Mouse (Mus musculus): ENCODE results near the gene Naif1. TPM values are rescaled to one million over a fixed set of nuclear protein-coding genes. Genes with fewer than 3 reads are reported as not detected.
A peak's percentile ranks its signal among the peaks of the same experiment; 100 is the strongest.

Gene Naif1
- polyA plus RNA-seq, 1 experiment from 2014 or later, result 2.0 TPM

DNA sequence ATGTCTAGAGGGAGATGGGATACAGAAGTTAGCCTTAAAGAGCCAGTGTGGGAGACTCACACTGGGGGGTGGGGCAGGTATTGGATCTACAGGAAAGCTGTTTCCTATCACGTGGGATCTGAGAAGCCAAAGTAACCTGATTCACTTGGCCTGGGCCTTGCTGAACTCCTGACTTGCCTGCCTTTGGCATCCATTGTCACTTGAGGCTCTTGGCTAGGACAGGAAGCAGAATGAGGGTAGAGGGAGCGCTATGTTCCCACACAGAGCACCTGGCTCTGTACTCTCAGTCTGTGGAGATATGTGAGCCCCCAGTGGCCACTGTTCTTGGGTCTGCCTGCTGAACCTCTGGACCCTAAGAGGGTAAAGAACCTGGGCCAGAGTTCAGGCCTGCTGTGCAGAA, 33.7 kb upstream of the Naif1 start:
- WGBS (ENCODE audit: insufficient replicate concordance), result 81% methylated on average over 2 of the region's 2 CpGs
- no peaks in the 10 kb centered on the region for H3K9me3 ChIP-seq (replicated peaks; ENCODE audit: control insufficient read depth, low read length)
- peaks cover 10% of the 10 kb centered on the region for H3K4me1 ChIP-seq (ENCODE audit: control insufficient read depth, low read depth, low read length)
- no peak for ATAC-seq (ENCODE audit: low read depth)
- H3K4me3 ChIP-seq (ENCODE audit: low read depth, low read length), result no peak overlapping the region
- no peak overlapping the region for H3K27ac ChIP-seq (ENCODE audit: low read length)
- H3K27me3 ChIP-seq (ENCODE audit: control insufficient read depth, insufficient read depth, low read depth, low read length), result no peaks in the 10 kb centered on the region
- no peak overlapping the region for H3K9ac ChIP-seq (ENCODE audit: low read depth, low read length)
- no peak overlapping the region for H3K4me2 ChIP-seq (ENCODE audit: low read depth, low read length)
- H3K36me3 ChIP-seq (ENCODE audit: control insufficient read depth, insufficient read depth), result peaks cover 26% of the 10 kb centered on the region

DNA sequence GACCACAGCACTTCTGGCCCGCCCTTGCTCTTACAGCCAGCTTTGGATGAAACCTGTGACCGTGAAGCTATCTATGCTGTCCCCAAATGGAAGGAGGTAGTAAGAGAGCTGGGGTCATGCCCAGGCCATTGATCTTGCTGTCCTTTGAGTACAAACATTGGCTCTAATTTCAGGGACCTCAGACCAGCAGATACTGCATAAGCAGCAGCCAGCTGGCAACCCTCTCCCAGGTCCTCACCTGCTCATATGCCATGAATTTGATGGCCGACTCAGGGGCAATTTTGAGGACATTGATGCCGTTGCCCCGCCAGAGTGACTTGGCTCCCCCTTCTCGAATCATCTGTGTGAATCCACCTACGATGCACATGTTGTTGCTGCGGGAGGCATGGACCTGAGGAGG, 32.8 kb upstream of the Naif1 start:
- WGBS (ENCODE audit: insufficient replicate concordance), result 78% methylated on average over 8 of the region's 8 CpGs

DNA sequence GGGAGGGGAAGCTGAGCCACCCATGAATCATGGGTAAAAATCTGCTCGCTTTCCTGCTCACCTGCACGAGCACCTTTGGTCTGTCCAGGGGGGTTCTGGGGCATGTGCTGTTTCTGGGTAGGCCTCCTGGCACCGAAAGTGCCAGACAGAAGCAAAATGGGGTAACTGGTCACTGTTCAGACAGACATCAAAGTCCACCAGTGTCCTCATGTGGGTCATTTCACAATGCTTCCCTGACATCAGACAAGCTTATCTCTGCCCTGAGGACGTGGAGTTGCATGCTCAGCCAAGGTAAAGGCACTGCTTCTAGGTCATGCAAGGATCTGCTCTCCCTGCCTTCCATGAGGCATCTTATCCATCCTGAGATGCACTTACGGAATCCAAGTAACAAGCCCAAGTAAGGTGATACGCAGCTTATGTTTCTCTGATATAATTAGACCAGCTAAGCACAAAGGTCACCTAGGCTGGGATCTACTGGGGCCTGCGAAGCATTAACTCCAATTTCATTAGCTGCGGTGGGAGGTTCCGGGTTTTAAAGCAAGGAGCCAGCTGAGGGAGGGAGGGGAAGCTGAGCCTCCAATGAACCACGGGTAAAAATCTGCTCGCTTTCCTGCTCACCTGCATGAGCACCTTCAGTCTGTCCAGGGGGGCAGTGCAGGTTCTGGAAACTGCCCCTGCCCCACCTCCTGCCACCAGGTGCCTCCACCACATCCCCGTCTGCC, 31.7 kb upstream of the Naif1 start:
- WGBS (ENCODE audit: insufficient replicate concordance), result 69% methylated on average over 12 of the region's 12 CpGs
- no peak overlapping the region for H3K4me2 ChIP-seq (ENCODE audit: low read depth, low read length)
- H3K4me1 ChIP-seq (ENCODE audit: control insufficient read depth, low read depth, low read length), result peaks cover 19% of the 10 kb centered on the region
- H3K27me3 ChIP-seq (ENCODE audit: control insufficient read depth, insufficient read depth, low read depth, low read length), result no peaks in the 10 kb centered on the region
- no peak overlapping the region for H3K9ac ChIP-seq (ENCODE audit: low read depth, low read length)
- H3K4me3 ChIP-seq (ENCODE audit: low read depth, low read length), result no peak overlapping the region
- no peaks in the 10 kb centered on the region for H3K9me3 ChIP-seq (replicated peaks; ENCODE audit: control insufficient read depth, low read length)
- peak overlapping the region; percentile 73 for H3K27ac ChIP-seq (ENCODE audit: low read length)
- peaks cover 26% of the 10 kb centered on the region for H3K36me3 ChIP-seq (ENCODE audit: control insufficient read depth, insufficient read depth)
- peak; percentile 68 for ATAC-seq (ENCODE audit: low read depth)

More for the DNA sequence above, 32.8 kb upstream of the Naif1 start:
- Histone ChIP-seq H3K4me3 (ENCODE audit: low read depth, low read length) (no peak overlapping the region), H3K4me1 (ENCODE audit: control insufficient read depth, low read depth, low read length) (peaks cover 16% of the 10 kb centered on the region), H3K4me2 (ENCODE audit: low read depth, low read length) (no peak overlapping the region), H3K9me3 (replicated peaks; ENCODE audit: control insufficient read depth, low read length) (no peaks in the 10 kb centered on the region), H3K36me3 (ENCODE audit: control insufficient read depth, insufficient read depth) (peaks cover 26% of the 10 kb centered on the region), H3K27me3 (ENCODE audit: control insufficient read depth, insufficient read depth, low read depth, low read length) (no peaks in the 10 kb centered on the region), H3K27ac (ENCODE audit: low read length) (no peak overlapping the region), H3K9ac (ENCODE audit: low read depth, low read length) (no peak overlapping the region)
- no peak for ATAC-seq (ENCODE audit: low read depth)

DNA sequence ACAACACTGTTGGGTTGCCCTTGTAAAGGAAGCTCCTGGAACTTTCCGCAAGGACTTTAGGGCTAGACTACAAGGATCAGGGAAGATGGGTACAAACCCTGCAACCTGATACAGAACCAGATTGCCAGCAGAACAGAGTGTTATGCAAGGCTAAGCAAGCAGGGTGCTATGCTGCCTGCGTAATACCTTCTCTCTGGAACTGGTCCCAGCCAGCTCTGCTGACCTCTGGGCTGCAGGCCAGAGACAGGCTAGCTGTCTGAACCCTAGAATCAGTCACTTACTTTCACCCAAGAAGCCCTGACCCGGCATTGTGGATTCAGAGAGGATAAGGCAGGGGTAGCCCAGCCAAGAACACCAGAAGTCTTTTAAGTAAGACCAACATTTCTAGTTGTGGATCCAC, 30.9 kb upstream of the Naif1 start:
- no peak overlapping the region for H3K4me2 ChIP-seq (ENCODE audit: low read depth, low read length)
- WGBS (ENCODE audit: insufficient replicate concordance), result 56% methylated on average over 3 of the region's 3 CpGs
- no peaks in the 10 kb centered on the region for H3K9me3 ChIP-seq (replicated peaks; ENCODE audit: control insufficient read depth, low read length)
- no peak overlapping the region for H3K4me3 ChIP-seq (ENCODE audit: low read depth, low read length)
- ATAC-seq (ENCODE audit: low read depth), result peak; percentile 57
- H3K27me3 ChIP-seq (ENCODE audit: control insufficient read depth, insufficient read depth, low read depth, low read length), result no peaks in the 10 kb centered on the region
- H3K4me1 ChIP-seq (ENCODE audit: control insufficient read depth, low read depth, low read length), result peaks cover 26% of the 10 kb centered on the region
- peaks cover 26% of the 10 kb centered on the region for H3K36me3 ChIP-seq (ENCODE audit: control insufficient read depth, insufficient read depth)
- peak overlapping the region; percentile 73 for H3K27ac ChIP-seq (ENCODE audit: low read length)
- no peak overlapping the region for H3K9ac ChIP-seq (ENCODE audit: low read depth, low read length)

DNA sequence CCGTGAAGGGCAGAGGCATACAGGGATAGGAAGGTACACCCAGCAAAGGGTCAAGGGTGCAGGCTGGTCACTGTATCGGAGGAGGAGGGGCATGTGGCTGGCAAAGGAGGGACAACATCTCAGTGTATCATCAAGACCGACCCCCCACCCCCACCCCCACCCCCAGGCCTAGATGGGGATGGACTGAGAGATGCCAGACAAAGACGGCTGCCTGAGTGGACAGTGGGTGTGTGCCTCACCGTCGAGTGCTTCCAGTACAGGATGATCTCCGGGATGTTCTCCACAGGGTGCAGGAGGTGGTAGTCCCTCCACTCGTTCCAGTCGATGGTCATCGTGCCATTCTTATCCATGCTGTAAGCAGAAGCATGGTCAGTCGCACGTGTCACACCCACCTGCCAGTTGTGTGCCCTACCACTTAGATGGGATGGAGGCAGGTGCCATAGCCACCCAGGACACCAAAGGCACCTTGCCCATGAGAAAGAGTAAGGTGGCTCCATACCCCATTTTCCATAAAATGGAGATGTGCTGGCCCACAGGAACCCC, 30.1 kb upstream of the Naif1 start:
- H3K9ac ChIP-seq (ENCODE audit: low read depth, low read length), result no peak overlapping the region
- peaks cover 24% of the 10 kb centered on the region for H3K36me3 ChIP-seq (ENCODE audit: control insufficient read depth, insufficient read depth)
- no peak overlapping the region for H3K4me3 ChIP-seq (ENCODE audit: low read depth, low read length)

DNA sequence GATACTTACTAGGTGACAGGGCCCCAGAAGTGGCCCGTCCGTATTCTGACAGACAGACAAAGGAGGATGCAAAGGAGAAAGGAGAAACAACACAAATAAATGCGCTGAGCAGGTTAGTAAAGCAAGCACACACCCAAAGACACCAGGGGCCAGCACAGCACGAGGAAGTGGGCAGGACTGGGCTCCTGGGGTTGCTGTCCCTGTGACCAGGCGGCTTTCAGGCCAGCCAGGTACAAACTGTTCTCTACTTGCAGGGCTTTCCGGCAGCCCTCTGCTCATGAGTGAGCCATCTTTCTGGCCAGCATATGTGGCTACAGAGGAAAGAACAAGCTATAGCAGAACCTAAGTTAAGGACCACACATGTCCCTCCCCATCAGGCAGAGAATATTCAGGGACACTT, 29.6 kb upstream of the Naif1 start:
- Histone ChIP-seq H3K4me1 (ENCODE audit: control insufficient read depth, low read depth, low read length) (peaks cover 36% of the 10 kb centered on the region), H3K9ac (ENCODE audit: low read depth, low read length) (no peak overlapping the region), H3K36me3 (ENCODE audit: control insufficient read depth, insufficient read depth) (peaks cover 20% of the 10 kb centered on the region), H3K9me3 (replicated peaks; ENCODE audit: control insufficient read depth, low read length) (no peaks in the 10 kb centered on the region), H3K4me3 (ENCODE audit: low read depth, low read length) (no peak overlapping the region), H3K27me3 (ENCODE audit: control insufficient read depth, insufficient read depth, low read depth, low read length) (no peaks in the 10 kb centered on the region), H3K27ac (ENCODE audit: low read length) (no peak overlapping the region), H3K4me2 (ENCODE audit: low read depth, low read length) (no peak overlapping the region)
- ATAC-seq (ENCODE audit: low read depth), result no peak
- WGBS (ENCODE audit: insufficient replicate concordance), result 68% methylated on average over 6 of the region's 6 CpGs

More for the DNA sequence above, 30.1 kb upstream of the Naif1 start:
- WGBS (ENCODE audit: insufficient replicate concordance), result 80% methylated on average over 12 of the region's 12 CpGs
- Histone ChIP-seq H3K27me3 (ENCODE audit: control insufficient read depth, insufficient read depth, low read depth, low read length) (no peaks in the 10 kb centered on the region), H3K9me3 (replicated peaks; ENCODE audit: control insufficient read depth, low read length) (no peaks in the 10 kb centered on the region), H3K4me2 (ENCODE audit: low read depth, low read length) (no peak overlapping the region), H3K27ac (ENCODE audit: low read length) (peak overlapping the region; percentile 25), H3K4me1 (ENCODE audit: control insufficient read depth, low read depth, low read length) (peaks cover 34% of the 10 kb centered on the region)
- no peak for ATAC-seq (ENCODE audit: low read depth)

DNA sequence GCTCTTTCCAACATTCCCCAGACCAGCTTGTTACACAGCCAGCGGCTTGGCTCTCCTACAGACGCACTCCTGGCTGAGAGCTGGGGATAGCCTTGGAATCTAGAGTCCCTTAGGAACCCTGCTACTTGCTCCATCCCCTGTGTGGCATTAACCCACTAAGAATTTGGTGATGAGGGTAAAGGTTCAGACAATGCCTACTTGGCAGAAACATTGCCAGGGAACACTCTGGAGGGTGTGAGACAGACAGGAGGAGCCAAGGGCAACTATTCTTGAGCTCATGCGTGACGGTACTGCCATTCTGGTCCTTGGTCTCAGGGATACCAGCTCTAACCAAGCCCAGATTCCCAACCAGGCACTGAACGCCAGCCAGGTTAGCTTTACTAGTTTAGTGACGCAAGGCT, 28.4 kb upstream of the Naif1 start:
- Histone ChIP-seq H3K4me3 (ENCODE audit: low read depth, low read length) (no peak overlapping the region), H3K27ac (ENCODE audit: low read length) (no peak overlapping the region), H3K4me2 (ENCODE audit: low read depth, low read length) (0 out of 2 replicates have a peak overlapping the region, but pooled peaks have one; percentile 12), H3K9ac (ENCODE audit: low read depth, low read length) (no peak overlapping the region), H3K4me1 (ENCODE audit: control insufficient read depth, low read depth, low read length) (peaks cover 36% of the 10 kb centered on the region), H3K9me3 (replicated peaks; ENCODE audit: control insufficient read depth, low read length) (no peaks in the 10 kb centered on the region), H3K36me3 (ENCODE audit: control insufficient read depth, insufficient read depth) (peaks cover 9% of the 10 kb centered on the region), H3K27me3 (ENCODE audit: control insufficient read depth, insufficient read depth, low read depth, low read length) (no peaks in the 10 kb centered on the region)
- ATAC-seq (ENCODE audit: low read depth), result no peak
- 78% methylated on average over 6 of the region's 6 CpGs for WGBS (ENCODE audit: insufficient replicate concordance)

DNA sequence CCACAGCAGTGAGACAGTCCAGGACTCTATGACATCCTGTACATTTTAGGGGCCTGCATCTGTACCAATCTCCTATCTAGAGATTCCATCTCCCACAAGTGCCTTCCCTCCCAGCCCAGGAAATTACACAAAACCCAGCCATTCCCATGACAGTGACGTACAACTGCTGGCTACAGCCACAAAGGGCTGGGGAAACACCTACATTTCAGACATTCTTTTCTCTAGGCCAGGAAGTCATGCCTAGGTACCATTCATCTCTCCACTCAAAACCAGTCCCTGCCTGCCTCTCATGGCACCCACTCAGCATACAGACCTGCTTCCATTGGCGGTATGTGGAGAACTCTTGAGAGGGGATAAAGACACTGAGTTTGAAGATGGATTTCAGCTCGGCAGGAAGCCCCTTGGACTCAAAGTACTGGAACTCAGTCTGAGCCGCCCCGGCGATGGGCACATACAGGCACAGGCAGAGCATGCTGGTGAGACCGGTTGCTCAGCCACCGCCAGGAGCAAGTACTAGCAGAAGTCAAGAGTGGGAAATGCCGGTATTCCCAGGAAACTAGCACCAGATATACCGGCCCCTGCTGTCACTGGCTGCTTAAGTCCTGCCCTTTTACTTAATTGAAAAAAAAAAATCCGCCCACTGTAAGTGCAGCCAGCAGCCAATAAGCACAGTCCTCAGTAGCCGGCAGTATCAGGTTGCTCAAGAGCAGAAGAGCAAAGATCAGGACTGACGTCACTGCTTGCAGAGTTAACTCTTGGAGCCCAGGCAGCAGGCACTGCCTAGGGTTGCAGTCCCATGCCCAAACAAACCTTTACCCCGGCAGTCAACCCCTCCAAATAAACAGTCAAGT, 26.6 kb upstream of the Naif1 start:
- Histone ChIP-seq H3K9me3 (replicated peaks; ENCODE audit: control insufficient read depth, low read length) (no peaks in the 10 kb centered on the region), H3K27ac (ENCODE audit: low read length) (peak overlapping the region; percentile 87), H3K27me3 (ENCODE audit: control insufficient read depth, insufficient read depth, low read depth, low read length) (no peaks in the 10 kb centered on the region), H3K4me3 (ENCODE audit: low read depth, low read length) (peak overlapping the region; percentile 46), H3K36me3 (ENCODE audit: control insufficient read depth, insufficient read depth) (peaks cover 3% of the 10 kb centered on the region), H3K4me2 (ENCODE audit: low read depth, low read length) (peak overlapping the region; percentile 49), H3K4me1 (ENCODE audit: control insufficient read depth, low read depth, low read length) (peaks cover 50% of the 10 kb centered on the region), H3K9ac (ENCODE audit: low read depth, low read length) (peak overlapping the region; percentile 1)
- WGBS (ENCODE audit: insufficient replicate concordance), result 12% methylated on average over 14 of the region's 14 CpGs
- ATAC-seq (ENCODE audit: low read depth), result peak; percentile 82

DNA sequence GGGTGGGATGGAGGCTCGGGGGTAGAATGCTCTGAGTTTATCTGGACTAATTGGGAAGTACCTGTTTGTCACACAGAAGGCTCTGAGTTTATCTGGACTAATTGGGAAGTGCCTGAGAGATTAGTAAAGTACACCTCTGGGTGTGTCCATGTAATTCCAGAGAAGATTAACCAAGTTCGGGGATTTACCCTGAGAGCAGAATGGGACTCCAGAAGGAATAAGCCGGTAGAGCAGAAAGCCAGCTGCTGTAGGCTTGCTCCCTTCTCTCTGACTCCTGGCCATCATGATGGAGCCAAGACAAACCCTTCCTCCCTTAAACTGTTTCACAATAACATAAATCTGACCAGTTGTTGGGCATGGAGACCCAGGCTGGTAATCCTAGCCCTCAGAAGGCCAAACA, 25.5 kb upstream of the Naif1 start:
- Histone ChIP-seq H3K4me2 (ENCODE audit: low read depth, low read length) (no peak overlapping the region), H3K9ac (ENCODE audit: low read depth, low read length) (no peak overlapping the region), H3K9me3 (replicated peaks; ENCODE audit: control insufficient read depth, low read length) (no peaks in the 10 kb centered on the region), H3K36me3 (ENCODE audit: control insufficient read depth, insufficient read depth) (peaks cover 3% of the 10 kb centered on the region), H3K27me3 (ENCODE audit: control insufficient read depth, insufficient read depth, low read depth, low read length) (no peaks in the 10 kb centered on the region), H3K4me3 (ENCODE audit: low read depth, low read length) (no peak overlapping the region), H3K27ac (ENCODE audit: low read length) (peak overlapping the region; percentile 87), H3K4me1 (ENCODE audit: control insufficient read depth, low read depth, low read length) (peaks cover 57% of the 10 kb centered on the region)
- no peak for ATAC-seq (ENCODE audit: low read depth)
- 44% methylated on average over 3 of the region's 3 CpGs for WGBS (ENCODE audit: insufficient replicate concordance)

Data from liver, embryonic 16.5 days (tissue).